Mouse (Mus musculus) stomach, postnatal 0 days (tissue): ENCODE measurements at regions not wholly inside any gene's neighbourhood (a gene's known extent, or its start where the extent isn't known, plus 50 kb on each side); places are given as distances from the start of the nearest gene placed in this dataset.

Experiments
- CTCF ChIP-seq: IDR thresholded peaks from 2 replicates; pipeline ENCODE4 v1.5.1; 2016; ENCODE audit warnings: antibody characterized with exemption, low read depth, mild to moderate bottlenecking, moderate library complexity
- EP300 ChIP-seq: optimal IDR thresholded peaks from 2 replicates; pipeline ENCODE3; 2016; ENCODE audit warnings: antibody characterized with exemption

GRCm38 (mm10) chr5:61155390-61156225 is 653.0 kb upstream of the G6pd2 start:
- TF ChIP-seq EP300 (no peak), CTCF (no peak)
